Mouse (Mus musculus) liver, embryonic 12.5 days (tissue): ENCODE data around the gene Pga5. TPM values are rescaled to one million over a fixed set of nuclear protein-coding genes. Genes with fewer than 3 reads are reported as not detected.
A peak's percentile ranks its signal among the peaks of the same experiment; 100 is the strongest.

Experiments used
- ATAC-seq: fragments of 200-750 bp; cut with Nextera tagmentation; 2 replicates; pipeline ENCODE4 v1.8.0; 2017; ENCODE audit warnings: moderate number of reproducible peaks, mild to moderate bottlenecking, moderate library complexity
- H3K27ac ChIP-seq: fragments of 300-500 bp; sonication (generic); 2 replicates; pipeline ENCODE4 v1.5.1; 2016; ENCODE audit warnings: mild to moderate bottlenecking
- H3K27me3 ChIP-seq: fragments of 300-500 bp; sonication (generic); replicated peaks from 2 replicates; pipeline ENCODE4 v1.6.1; 2016; ENCODE audit warnings: mild to moderate bottlenecking, moderate library complexity
- H3K36me3 ChIP-seq: fragments of 300-500 bp; sonication (generic); 2 replicates; pipeline ENCODE4 v1.6.1; 2016; ENCODE audit warnings: mild to moderate bottlenecking, moderate library complexity
- H3K4me1 ChIP-seq: fragments of 300-500 bp; sonication (generic); 2 replicates; pipeline ENCODE4 v1.6.1; 2016
- H3K4me2 ChIP-seq: fragments of 300-500 bp; sonication (generic); 2 replicates; pipeline ENCODE4 v1.6.1; 2016; ENCODE audit warnings: mild to moderate bottlenecking, moderate library complexity
- H3K4me3 ChIP-seq: fragments of 300-500 bp; sonication (generic); 2 replicates; pipeline ENCODE4 v1.5.1; 2016; ENCODE audit warnings: mild to moderate bottlenecking, moderate library complexity
- H3K9ac ChIP-seq: fragments of 300-500 bp; sonication (generic); 2 replicates; pipeline ENCODE4 v1.6.1; 2016; ENCODE audit warnings: mild to moderate bottlenecking, moderate library complexity
- H3K9me3 ChIP-seq: fragments of 300-500 bp; sonication (generic); replicated peaks from 2 replicates; pipeline ENCODE4 v1.6.1; 2016; ENCODE audit warnings: mild to moderate bottlenecking, moderate library complexity
- WGBS: fragments of 180-500 bp; shearing (Covaris S2); methylation state at CpG from one replicate; pipeline ENCODE4 v1.1.7; 2016; ENCODE audit not compliant: insufficient replicate concordance; 5-methylcytosine and 5-hydroxymethylcytosine counted together
- polyA plus RNA-seq: library from polyadenylated mRNA; unstranded; fragments of >200 nt; fragmentation: Nextera tagmentation; extraction: Ambion mirVana; gene quantifications from 2 replicates; pipeline ENCODE4 v1.2.1, GENCODE M21; 2016

Gene Pga5
- polyA plus RNA-seq, 1 experiment from 2014 or later, result 0.08 TPM

DNA sequence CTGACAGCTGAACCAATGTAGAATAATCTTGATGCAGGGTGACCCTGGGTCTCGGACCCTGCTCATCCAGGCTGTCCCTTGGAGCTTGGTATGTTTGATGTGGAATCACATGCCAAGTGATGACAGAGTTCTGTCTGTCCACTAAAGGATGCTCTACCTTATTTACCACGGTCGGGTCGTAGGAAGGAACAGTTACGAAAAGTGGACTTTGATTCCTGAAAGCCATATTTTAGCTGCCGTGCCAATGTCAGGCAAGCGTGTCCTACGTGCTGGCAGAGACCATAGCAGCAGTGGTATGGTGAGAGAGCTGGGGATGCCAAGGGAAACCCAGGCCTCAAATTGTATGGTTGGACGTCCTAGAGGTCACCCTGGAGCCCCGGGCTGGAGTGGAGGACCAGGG lies 35.7 kb upstream of the Pga5 start:
- H3K4me1 ChIP-seq, result peaks cover 13% of the 10 kb centered on the region
- H3K9me3 ChIP-seq, result no peaks in the 10 kb centered on the region
- H3K9ac ChIP-seq, result no peak overlapping the region
- no peaks in the 10 kb centered on the region for H3K27me3 ChIP-seq
- WGBS, result 82% methylated on average over 10 of the region's 10 CpGs
- H3K36me3 ChIP-seq, result peaks cover 50% of the 10 kb centered on the region
- no peak overlapping the region for H3K4me2 ChIP-seq
- no peak overlapping the region for H3K27ac ChIP-seq
- ATAC-seq, result no peak
- H3K4me3 ChIP-seq, result no peak overlapping the region

DNA sequence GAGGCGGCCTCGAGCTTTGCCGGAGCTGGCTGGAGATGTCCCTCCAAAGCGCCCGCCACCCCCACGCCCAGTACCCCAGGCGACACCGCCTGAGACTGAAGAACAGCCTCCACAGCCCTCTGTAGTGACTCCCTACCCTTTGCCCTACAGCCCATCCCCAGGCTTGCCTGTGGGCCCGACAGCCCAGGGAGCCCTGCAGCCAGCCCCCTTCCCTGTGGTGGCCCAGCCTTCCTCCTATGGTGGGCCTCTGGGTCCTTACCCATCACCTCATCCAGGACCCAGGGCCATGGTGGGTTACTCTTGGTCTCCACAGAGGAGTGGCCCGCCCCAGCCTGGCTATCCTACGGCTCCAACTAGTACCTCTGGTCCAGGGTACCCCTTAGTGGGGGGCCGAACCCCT lies 34.8 kb upstream of the Pga5 start:
- Histone ChIP-seq H3K9me3 (no peaks in the 10 kb centered on the region), H3K9ac (no peak overlapping the region), H3K36me3 (peaks cover 59% of the 10 kb centered on the region), H3K27ac (no peak overlapping the region), H3K4me3 (no peak overlapping the region), H3K4me2 (no peak overlapping the region), H3K27me3 (no peaks in the 10 kb centered on the region), H3K4me1 (peaks cover 13% of the 10 kb centered on the region)
- no peak for ATAC-seq
- WGBS, result 84% methylated on average over 12 of the region's 12 CpGs

DNA sequence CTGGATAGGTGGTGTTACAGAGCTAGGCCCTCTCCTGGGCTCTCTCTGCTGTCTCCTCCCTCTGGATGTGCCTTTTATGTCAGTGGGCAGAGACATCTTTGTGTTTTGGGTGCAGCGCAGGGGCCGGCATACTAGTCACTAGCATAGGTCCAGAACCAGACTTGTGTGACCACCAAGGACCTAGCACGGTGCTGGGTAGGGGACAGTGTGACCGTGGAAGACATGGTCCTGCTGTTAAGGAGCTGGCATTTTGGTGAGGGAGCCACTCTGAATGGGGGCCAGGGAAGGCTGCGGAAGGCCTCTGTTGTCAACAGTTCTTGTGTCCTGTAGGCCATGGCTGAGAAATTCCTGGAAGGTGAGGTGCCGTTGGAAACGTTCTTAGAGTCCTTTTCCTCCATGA lies 34.3 kb upstream of the Pga5 start:
- Histone ChIP-seq H3K4me2 (no peak overlapping the region), H3K36me3 (peaks cover 64% of the 10 kb centered on the region), H3K4me1 (peaks cover 13% of the 10 kb centered on the region), H3K27ac (no peak overlapping the region), H3K9ac (no peak overlapping the region), H3K4me3 (no peak overlapping the region), H3K27me3 (no peaks in the 10 kb centered on the region), H3K9me3 (no peaks in the 10 kb centered on the region)
- 87% methylated on average over 7 of the region's 7 CpGs for WGBS
- no peak for ATAC-seq

DNA sequence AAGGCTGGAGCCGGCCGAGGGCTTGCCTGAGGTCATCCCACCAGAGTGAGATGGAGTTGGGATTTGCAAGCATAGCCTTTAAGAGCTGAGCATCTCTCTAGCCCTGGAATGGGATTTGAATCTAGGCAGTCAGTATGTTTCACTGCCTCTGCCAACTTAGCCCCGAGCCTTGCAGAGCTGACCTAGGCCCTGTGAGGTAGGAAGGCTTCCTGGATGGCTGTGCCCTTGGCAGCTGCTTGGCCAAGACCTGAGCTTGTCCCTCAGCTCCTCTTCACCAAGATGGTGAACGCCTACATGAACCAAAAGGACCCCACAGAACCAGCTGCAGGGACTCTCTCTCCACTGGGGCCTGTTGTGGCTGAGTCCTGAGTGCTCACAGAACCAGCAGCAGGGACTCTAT lies 32.9 kb upstream of the Pga5 start:
- H3K27ac ChIP-seq, result no peak overlapping the region
- H3K4me2 ChIP-seq, result no peak overlapping the region
- peaks cover 78% of the 10 kb centered on the region for H3K36me3 ChIP-seq
- H3K27me3 ChIP-seq, result no peaks in the 10 kb centered on the region
- H3K4me3 ChIP-seq, result no peak overlapping the region
- WGBS, result 83% methylated on average over 4 of the region's 4 CpGs
- peaks cover 13% of the 10 kb centered on the region for H3K4me1 ChIP-seq
- no peak overlapping the region for H3K9ac ChIP-seq
- H3K9me3 ChIP-seq, result no peaks in the 10 kb centered on the region
- ATAC-seq, result no peak

DNA sequence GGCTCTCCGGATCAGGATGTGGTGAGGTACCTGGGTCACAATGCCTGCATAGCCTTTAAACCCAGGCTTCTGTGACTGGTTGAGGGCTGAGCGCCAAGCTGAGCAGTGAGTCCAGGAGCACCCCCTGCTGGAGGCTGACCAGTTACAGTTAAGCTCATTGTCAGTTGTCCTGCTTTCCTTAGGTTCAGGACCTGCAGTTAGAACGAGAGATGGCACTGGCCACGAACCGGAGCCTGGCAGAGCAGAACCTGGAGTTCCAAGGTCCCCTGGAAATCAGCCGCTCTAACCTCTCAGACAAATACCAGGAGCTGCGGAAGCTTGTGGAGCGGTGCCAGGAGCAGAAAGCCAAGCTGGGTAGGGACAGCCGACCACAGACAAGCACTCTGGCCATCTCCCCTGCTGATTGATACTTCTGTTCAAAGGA lies 32.2 kb upstream of the Pga5 start:
- Histone ChIP-seq H3K9me3 (no peaks in the 10 kb centered on the region), H3K27me3 (no peaks in the 10 kb centered on the region), H3K36me3 (peaks cover 78% of the 10 kb centered on the region), H3K27ac (no peak overlapping the region), H3K4me3 (no peak overlapping the region), H3K4me1 (peaks cover 19% of the 10 kb centered on the region), H3K9ac (no peak overlapping the region), H3K4me2 (no peak overlapping the region)
- WGBS, result 80% methylated on average over 9 of the region's 9 CpGs
- ATAC-seq, result peak; percentile 39

DNA sequence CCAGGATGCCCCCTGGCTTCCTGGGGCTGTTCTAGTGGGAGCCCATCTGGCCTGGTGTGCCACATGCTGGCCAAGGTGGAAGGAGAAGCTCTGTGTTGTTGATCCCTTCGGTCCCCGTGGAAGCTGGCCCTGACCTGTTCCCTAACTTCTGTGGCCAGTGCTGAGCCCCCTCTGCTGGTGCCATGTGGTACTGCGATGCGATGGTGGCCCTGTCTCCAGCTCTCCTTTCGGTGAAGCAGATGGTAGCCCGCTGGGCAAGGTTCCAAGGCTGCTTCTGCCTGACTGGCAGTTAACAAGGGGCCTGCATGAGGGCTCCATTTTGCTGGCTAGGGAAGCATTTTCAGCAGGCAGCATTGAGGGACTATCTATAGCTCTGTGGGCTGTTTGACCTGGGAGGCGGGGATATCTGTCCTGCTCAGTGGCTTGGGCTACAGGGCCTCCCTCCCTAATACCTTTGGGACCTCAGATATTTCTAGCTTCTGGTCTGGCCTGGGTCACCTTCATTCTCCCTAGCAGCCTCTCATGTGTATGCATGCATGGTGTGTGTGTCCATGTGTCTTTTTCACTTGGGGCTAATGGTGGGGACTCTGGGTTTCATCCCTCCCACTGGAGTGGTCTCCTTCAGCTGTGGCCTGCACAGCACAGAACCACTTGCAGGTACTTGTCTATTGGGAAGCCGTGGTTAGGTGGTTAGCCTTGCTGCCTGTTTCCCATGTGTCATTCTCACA lies 31.7 kb upstream of the Pga5 start:
- Histone ChIP-seq H3K9me3 (no peaks in the 10 kb centered on the region), H3K9ac (peak overlapping the region; percentile 13; the same call in 1 of the 2 replicates), H3K27me3 (no peaks in the 10 kb centered on the region), H3K4me2 (no peak overlapping the region), H3K4me3 (no peak overlapping the region), H3K27ac (no peak overlapping the region), H3K4me1 (peaks cover 24% of the 10 kb centered on the region), H3K36me3 (peaks cover 78% of the 10 kb centered on the region)
- peak; percentile 65 for ATAC-seq
- 28% methylated on average over 8 of the region's 8 CpGs for WGBS

DNA sequence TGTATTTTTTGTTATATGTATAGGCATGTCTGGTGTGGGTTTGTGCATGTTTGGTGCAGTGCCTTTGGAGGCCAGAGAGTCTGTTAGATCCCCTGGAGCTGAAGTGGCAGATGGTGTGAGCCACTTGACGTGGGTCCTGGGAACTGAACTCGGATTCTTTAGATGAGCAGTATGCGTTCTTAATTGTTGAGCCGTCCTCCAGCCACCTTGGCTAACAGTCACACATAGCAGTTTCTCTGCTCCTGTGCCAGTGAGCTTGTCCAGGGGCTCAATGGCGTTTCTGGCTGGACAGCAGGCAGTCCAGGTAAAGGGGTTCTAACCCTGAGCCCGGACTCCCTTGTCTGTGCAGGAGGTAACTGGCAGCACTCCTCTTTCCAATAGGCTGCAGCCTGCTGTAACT lies 31.0 kb upstream of the Pga5 start:
- WGBS, result 71% methylated on average over 6 of the region's 6 CpGs
- H3K27ac ChIP-seq, result no peak overlapping the region

DNA sequence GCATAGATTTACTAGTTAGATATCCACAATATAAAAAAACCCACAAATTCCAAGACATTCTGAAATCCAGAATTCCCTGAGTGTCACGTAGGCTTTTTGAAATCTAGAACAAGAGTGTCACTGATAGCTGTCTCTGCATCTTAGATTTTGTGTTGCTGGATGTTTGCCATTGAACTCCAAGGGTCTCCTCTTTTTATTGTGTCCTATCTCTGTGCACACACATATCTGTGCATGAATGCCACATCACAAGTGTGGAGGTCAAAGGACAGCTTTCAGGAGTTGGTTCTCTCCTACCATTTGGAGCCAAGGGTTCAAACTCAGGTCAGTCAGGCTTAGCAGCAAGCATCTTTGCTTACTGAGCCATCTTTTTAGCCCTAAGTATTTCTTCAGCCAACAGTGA lies 30.0 kb upstream of the Pga5 start:
- no peak overlapping the region for H3K4me2 ChIP-seq
- ATAC-seq, result no peak
- H3K9me3 ChIP-seq, result no peaks in the 10 kb centered on the region
- no peaks in the 10 kb centered on the region for H3K27me3 ChIP-seq
- H3K4me3 ChIP-seq, result no peak overlapping the region
- H3K36me3 ChIP-seq, result peaks cover 62% of the 10 kb centered on the region
- H3K27ac ChIP-seq, result no peak overlapping the region; the same call in 1 of the 2 replicates
- no peak overlapping the region for H3K9ac ChIP-seq
- H3K4me1 ChIP-seq, result peaks cover 40% of the 10 kb centered on the region
- WGBS, result 79% methylated on average over 1 of the region's 1 CpGs

More for the DNA sequence above, 31.0 kb upstream of the Pga5 start:
- Histone ChIP-seq H3K36me3 (peaks cover 72% of the 10 kb centered on the region), H3K9me3 (no peaks in the 10 kb centered on the region), H3K27me3 (no peaks in the 10 kb centered on the region), H3K4me3 (no peak overlapping the region), H3K4me2 (no peak overlapping the region), H3K4me1 (peaks cover 30% of the 10 kb centered on the region), H3K9ac (peak overlapping the region; percentile 13; the same call in 1 of the 2 replicates)
- ATAC-seq, result no peak

DNA sequence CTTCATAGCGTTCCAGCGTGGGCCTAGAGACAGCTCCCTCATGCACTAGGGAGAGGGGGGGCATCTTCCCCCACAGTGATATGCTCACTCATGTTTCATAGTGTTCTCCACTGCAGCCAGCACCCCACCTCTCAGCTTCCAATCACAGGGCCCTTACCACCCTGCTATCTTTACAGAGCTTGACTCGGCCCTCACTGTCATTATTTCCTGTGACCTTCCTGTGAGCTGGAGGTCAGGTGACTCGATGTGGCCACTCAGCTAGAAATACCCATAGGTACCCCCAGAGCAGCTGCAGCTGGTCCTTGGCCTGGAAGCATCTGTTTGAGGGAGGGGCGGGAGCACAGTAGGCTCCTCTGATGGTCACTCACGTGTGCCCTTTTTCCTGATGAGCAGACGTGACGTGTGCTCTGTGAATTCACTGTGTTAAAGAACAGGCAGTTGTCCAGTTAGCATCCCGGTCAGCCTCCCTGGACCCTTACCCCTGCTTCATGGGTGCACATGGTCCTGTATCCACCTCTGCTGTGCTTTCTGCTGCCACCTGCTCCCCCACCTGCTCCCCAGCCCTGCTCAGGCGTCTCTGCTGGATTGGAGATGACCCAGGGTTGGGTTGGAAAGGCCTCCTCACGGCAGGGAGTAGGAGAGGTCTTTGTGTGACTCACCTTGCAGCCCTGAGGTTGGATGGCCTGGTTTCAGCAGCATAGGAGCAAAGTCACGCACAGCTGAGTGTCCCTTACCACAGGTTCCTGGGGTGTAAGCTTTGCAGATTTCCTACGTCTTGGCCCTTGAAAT lies 29.4 kb upstream of the Pga5 start:
- no peaks in the 10 kb centered on the region for H3K9me3 ChIP-seq
- no peak overlapping the region for H3K27ac ChIP-seq
- H3K9ac ChIP-seq, result no peak overlapping the region
- peaks cover 56% of the 10 kb centered on the region for H3K36me3 ChIP-seq
- H3K4me1 ChIP-seq, result peaks cover 42% of the 10 kb centered on the region
- WGBS, result 68% methylated on average over 13 of the region's 13 CpGs
- no peak overlapping the region for H3K4me2 ChIP-seq
- no peaks in the 10 kb centered on the region for H3K27me3 ChIP-seq
- no peak for ATAC-seq
- no peak overlapping the region for H3K4me3 ChIP-seq

DNA sequence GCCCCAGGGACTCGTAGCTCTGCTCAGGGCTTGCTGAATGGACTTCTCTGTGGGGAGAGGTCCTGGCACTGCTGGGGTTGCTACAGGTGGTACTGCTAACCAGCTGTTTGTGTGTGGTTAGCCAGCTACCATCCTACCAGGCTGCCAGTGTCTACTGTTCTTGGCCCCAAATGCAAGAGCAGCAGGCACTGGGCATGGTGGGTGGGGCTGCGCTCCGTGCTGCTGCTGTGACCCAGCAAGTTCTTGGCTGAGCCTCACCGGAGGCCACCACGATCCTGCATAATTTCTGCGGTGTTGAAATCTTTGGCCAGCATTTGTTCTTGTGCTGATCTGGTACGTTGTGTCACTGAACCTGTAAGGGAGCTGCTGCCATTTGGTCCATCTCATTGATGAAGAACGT lies 25.6 kb upstream of the Pga5 start:
- Histone ChIP-seq H3K4me3 (no peak overlapping the region), H3K27me3 (no peaks in the 10 kb centered on the region), H3K36me3 (peaks cover 27% of the 10 kb centered on the region), H3K9me3 (no peaks in the 10 kb centered on the region), H3K4me2 (no peak overlapping the region), H3K9ac (no peak overlapping the region), H3K27ac (no peak overlapping the region), H3K4me1 (peaks cover 66% of the 10 kb centered on the region)
- no peak for ATAC-seq
- WGBS, result 72% methylated on average over 8 of the region's 8 CpGs

DNA sequence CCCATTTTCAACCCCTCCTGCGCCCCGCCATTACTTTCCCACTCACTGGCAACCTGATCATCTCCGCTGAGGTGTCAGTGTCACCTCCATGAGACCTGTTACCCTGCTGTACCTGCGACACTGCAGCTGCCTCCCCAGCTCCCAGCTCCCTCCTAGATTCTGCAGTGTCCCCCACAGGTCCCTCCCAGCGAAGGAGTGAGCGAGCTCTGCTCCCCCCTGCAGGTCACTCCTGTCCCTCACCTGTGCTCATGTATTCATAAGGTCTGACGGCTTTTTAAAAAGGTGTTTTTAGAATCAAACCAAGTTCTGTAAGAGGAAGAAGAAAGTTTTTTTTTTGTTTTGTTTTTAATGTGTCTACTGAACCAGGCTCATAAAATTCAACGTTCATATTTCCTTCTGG lies 24.3 kb upstream of the Pga5 start:
- peaks cover 13% of the 10 kb centered on the region for H3K36me3 ChIP-seq
- WGBS, result 76% methylated on average over 8 of the region's 8 CpGs
- peaks cover 80% of the 10 kb centered on the region for H3K4me1 ChIP-seq
- no peak overlapping the region for H3K4me2 ChIP-seq
- H3K4me3 ChIP-seq, result no peak overlapping the region
- no peaks in the 10 kb centered on the region for H3K9me3 ChIP-seq
- no peak overlapping the region for H3K27ac ChIP-seq
- H3K9ac ChIP-seq, result no peak overlapping the region
- H3K27me3 ChIP-seq, result no peaks in the 10 kb centered on the region
- ATAC-seq, result no peak

DNA sequence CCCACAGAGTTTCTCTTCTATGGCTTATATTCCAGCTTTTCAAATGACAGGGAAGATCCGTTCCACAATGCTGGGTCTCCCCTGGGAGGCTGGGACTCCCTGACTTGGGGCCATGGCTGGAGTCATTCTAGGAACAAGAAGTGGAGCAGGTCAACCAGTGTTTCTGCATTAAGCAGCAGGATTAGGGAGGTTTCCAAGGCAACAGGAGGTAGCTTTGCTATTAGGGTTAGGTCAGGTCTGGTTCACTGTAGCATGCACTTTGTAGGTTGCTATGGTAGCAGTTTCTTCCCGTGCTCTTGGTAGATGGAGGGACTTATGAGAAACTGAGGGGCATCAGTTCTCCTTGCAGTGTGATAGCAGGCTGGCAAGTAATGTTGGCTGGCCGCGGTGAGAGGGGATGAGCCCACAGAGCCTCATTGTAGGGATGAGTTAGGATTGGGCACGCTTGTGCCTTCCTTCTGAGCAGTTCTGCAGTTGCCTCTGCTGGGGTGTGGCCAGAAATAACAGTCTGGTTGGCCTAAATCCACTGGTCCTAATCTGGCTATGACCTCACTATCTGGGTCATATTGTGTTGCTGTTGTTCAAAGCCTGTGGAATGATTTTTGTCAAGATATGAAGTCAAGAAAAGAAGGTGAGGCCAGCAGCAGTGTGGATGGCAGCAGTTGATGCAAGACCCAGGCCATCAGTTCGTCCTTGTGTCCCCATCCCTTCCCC lies 23.3 kb upstream of the Pga5 start:
- 70% methylated on average over 6 of the region's 6 CpGs for WGBS
- Histone ChIP-seq H3K36me3 (peaks cover 4% of the 10 kb centered on the region), H3K27me3 (no peaks in the 10 kb centered on the region), H3K4me2 (no peak overlapping the region), H3K9ac (no peak overlapping the region), H3K4me3 (no peak overlapping the region), H3K9me3 (no peaks in the 10 kb centered on the region), H3K27ac (peak overlapping the region; percentile 32; the same call in 1 of the 2 replicates), H3K4me1 (peaks cover 89% of the 10 kb centered on the region)
- no peak for ATAC-seq
